10 mouse cellular contexts compared by ENCODE assay signal in genomic region chr4:95283789-95284188, GRCm38 (mm10).
DNase-seq lines count a peak whose midpoint lies in the region; ATAC-seq and TF ChIP-seq lines count a peak whose summit lies in the region.
"Had no signal": no experiment of that assay in that cellular context is flagged by ENCODE, and none has a peak within 500 bp of the region (broad histone marks: within the 10 kb centered on the region; RNA-seq: fewer than 3 reads in every experiment).

No protein-coding gene starts in this region.

- DNase-seq in adrenal gland, adult 2 months, result peak; percentile 22
- no peak for DNase-seq in adrenal gland, postnatal 25 days
- peak; percentile 65 to 68 for DNase-seq in lung, adult 18-20 months
- no peak for DNase-seq in lung, adult 2 months
- DNase-seq in kidney, postnatal 25 days, result peak; percentile 48 to 78
- peak; percentile 4 for DNase-seq in yolk sac, embryonic 10.5 days (ENCODE audit: low spot score)
- DNase-seq in urinary bladder, postnatal 10 days (ENCODE audit: low spot score), result no peak
- DNase-seq: liver, embryonic 13.5 days had no signal

- TF ChIP-seq POLR2A in lung, adult 2 months (IDR thresholded peaks at IDR 0.05; ENCODE audit: borderline replicate concordance, extremely low read depth, low read depth, low read length), result no peak

- TF ChIP-seq CTCF in lung, adult 2 months (IDR thresholded peaks at IDR 0.05; ENCODE audit: insufficient read depth, low read length), result no peak

- H3K4me3 ChIP-seq in lung, adult 2 months (replicated peaks; ENCODE audit: extremely low read depth, low read depth, low read length), result no peak overlapping the region
- H3K4me3 ChIP-seq: liver, embryonic 13.5 days; myocyte had no signal

- peaks cover 8% of the 10 kb centered on the region for H3K4me1 ChIP-seq in lung, adult 2 months (ENCODE audit: control insufficient read depth, insufficient read depth, low read length)

- 63% methylated on average over 2 of the region's 2 CpGs for WGBS in lung, adult 2 months

- no peak for ATAC-seq in activated CD4-positive, CD25-positive, alpha-beta regulatory T cell, adult 4 months

Comparison
In these comparisons a context has a peak if more than half of its experiments do, and no peak if none do; other contexts are left out.
1. DNase-seq: peak in adrenal gland, adult 2 months (single experiment), lung, adult 18-20 months (2 of 2), kidney, postnatal 25 days (2 of 2) and yolk sac, embryonic 10.5 days (single experiment); none in adrenal gland, postnatal 25 days (single experiment), lung, adult 2 months (single experiment) and urinary bladder, postnatal 10 days (single experiment).